Mouse (Mus musculus) cerebellum, adult 9-10 months (tissue): ENCODE measurements around the gene Ispd.

Source experiments
- DNase-seq: peaks from one replicate; pipeline ENCODE4 v3.0.0; 2022

Ispd gene

DNA sequence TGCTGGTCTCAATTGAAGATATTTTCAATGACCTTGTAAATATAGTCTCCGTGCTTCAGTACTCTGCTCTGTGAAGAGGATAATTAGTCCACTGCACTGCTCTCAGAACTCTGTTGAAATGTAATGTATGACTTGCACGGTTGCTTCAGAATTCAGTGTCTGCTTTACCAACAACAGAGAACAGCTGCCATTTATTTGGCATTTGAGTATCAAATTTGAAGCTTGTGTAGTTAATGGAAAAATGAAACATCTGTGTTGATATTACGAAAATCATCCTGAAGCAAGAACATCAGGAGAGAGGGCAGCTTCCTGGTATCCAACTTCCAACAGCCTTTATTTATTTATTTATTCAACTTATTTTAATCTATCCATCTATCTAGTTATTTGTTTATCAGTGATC is 337.8 kb downstream of the Ispd start:
- no peak for DNase-seq

DNA sequence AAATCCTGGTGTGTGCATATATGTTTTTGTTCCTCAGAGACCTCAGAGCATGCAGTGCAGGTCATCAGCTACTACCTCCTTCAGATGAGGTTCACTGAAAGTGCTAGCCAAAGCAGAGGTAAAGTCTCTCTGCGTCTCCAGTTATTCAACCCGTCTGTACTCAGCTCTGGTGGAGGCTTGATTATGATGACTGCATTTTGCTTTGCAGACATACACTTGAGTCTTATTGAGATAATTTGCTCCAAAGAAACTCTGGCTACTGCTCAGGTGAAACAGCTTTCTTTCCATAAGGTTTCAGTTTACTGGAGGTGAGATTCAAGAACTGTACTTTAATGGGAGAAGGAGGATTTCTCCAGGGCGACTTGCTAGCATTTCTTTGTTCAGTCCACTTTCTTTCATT is 339.5 kb downstream of the Ispd start:
- no peak for DNase-seq

DNA sequence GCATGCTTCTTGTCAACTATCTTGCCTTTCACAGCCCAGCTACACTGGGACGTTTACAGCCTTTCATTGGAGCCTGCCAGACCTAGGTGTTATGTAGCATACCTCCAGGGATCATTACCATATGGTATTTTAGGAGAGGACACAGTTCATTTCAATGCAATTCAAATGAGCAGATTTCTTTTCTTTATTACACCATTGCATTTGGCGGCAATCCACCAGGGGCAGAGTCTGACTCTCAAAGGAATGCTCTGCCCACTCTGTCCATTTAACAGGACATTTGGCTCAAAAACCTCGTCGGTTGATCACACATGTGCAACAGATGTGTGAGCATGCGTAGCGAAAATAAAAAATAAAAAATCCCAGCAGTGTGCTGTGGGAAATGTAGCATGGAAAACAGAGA is 340.0 kb downstream of the Ispd start:
- DNase-seq, result no peak

DNA sequence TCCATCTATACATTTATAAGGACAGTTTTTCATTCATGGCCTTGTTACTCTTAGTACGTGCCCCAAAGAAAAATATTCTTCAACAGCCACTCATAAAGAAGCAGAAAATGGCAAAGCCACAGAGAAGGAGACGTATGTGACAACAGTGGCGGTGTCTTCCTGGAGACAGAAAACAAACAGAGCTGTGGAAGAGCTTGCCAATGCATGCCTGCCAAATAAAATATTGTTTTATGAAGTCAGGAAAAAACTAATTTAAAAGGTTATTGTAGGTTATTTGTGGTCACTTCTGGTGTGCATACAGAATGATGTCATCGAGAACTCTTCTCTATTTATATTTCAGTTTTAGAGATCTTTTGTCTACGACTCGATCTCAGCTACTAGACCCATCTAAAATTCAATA is 341.5 kb downstream of the Ispd start:
- no peak for DNase-seq

DNA sequence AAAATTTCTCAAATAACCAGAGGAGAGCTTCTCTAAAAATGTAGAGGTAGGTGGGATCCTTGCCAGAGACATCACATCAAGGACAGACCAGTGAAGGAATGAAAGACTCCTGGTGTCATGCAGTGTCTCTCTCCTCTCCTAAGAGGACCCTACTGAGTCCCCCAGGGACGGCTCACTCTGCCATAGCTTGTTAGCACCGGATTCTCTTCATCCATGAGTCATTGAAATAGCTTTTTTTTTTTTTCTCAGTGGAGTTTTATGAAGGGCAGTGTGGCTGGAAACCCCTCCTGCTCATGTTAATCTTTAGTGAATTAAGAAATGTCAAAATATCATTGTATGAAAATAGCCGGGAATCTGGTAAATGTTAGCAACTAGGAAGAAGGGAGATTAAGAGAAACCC is 342.1 kb downstream of the Ispd start:
- DNase-seq, result no peak

DNA sequence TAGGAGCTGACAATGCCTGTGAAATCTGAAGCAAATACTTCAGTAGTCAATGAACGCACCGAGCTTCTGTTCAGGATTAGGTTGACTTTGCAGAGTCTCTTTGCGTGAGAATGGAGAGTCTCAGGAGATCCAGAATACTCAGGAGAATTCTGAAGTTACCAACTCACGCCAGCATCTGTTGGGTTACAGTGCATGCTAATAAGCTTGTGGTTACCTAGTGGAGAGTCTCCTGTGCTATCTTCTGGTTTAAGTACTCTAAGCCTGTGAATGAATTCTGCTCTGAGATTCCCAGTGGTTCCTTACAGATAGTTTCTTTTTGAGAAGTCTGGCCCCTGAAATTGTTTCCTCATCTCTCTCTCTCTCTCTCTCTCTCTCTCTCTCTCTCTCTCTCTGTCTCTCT is 343.0 kb downstream of the Ispd start:
- DNase-seq, result no peak

DNA sequence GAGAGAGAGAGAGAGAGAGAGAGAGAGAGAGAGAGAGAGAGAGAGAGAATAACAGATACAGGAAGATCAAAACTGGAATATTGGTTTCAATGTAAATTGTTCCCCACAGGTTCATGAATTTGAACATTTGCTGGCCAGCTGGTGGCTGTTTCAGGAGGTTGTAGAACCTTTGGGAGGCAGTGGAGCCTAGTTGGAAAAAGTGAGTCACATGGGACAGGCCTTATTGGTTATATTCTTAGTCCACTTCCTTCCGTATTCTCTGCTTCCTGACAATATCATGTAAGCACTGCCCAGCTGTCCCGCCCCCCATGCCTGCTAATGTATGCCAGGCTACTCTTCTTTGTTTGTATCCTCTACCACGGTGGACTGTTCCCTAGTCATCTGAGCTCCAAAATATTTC is 344.0 kb downstream of the Ispd start:
- DNase-seq, result no peak

DNA sequence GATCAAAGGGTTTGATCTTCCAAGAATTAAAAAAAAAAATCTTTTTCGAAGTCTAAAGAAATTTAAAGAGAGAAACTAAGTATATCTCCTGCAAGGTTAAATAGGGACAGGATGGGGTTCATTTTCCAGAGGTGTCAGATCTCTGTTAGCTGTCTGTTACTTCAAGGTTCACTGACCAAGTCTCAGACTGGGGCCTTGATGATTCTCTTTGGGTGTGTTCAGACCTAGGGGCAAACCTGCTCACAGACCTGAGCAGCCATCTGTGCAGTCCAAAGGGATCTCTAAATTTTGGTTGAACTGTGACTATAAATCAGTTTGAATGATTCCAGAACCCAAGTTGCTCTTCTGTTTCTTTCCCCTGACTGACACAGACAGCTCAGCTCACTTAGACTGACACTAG is 344.8 kb downstream of the Ispd start:
- no peak for DNase-seq

DNA sequence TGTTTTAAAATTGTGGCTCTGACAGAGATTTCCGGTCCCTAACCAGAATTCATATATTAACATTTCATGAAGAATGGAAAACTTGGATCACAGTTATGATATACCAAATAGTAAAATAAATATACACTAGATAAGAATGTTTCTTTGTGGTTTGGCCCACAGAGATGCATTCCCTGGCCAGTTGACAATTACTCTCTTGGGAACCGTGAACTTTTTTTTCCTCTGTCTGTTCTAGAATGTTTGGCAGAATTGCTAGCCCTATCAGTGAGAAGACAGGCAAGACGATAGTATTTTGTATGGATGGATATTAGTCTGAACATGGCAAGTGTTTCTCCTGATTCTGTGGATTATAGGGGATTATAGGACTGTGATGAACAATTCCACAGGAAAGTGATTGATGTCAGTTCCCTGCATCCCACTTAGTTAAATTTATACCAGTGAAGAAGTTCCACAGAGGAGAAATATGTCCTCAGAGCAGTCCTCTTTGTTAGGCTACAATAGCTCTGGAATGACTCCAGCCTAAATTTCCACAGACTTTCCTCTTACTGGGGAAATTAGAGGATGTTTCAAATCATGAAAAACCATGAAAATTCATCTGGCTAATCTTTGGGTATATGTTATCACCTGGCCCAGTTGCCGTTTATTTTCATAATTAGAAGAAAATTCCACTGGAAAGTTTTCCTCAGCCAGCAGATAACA is 352.6 kb downstream of the Ispd start:
- DNase-seq, result no peak
